Comparison of ENCODE assay signal across 1 mouse cellular context in the genomic region with DNA sequence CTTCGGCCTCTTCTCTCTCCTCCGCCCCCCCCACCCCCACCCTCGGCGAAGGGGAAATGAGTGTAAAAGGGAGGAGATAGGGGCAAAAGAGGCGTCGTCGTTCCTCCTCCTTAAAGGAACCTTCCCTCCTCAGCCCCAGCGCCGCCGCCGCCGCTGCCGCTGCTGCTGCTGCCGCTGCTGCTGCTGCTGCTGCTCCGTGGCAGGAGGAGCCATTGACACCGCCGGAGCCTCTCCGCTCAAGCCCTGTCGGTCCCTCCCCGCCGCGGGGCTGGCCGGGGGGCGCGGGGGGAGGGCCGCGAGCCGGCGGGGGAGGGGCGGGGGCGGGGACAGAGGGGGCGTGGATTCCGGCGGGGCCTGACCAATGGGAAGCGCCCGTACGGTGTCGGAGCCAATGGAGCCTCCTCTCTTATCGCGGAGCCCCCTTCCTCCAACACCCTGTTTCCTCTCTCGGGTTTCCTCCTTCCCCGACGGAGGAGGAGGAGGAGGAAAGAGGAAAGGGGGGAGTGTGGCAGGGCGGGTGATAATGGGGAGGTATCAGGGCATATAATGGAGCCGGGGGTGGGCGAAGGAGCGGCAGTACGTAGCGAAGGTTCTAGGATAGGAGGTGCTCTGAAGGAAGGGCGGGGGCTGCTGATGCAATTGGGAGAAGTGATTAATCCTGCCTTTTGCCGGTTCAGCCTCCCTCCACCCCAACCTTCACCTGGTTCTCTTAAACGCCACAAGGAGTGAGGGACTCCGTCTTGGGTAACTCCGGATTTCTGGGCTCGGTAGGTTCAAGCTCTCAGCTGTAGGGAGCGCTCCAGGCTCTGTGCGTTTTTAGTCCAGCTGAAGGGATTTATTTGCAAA.
TF ChIP-seq lines count a peak whose summit lies in the region.

No protein-coding gene starts in this region.

TF ChIP-seq in CH12.LX, 34 proteins besides CTCF, POLR2A, EP300 and RAD21 (continued from another document):
- TF ChIP-seq CHD1 (IDR thresholded peaks at IDR 0.05; ENCODE audit: low read depth, low read length) (0 out of 2 replicates have a peak, but pooled peaks have one; percentile 40), MXI1 (IDR thresholded peaks at IDR 0.05; ENCODE audit: low read depth, low read length) (peak; percentile 63; the same call in 1 of the 2 replicates), TBP (conservative IDR thresholded peaks at IDR 0.05; ENCODE audit: low read depth, low read length) (peak; percentile 93), E2F4 (IDR thresholded peaks at IDR 0.05; ENCODE audit: insufficient replicate concordance, low read depth, low read length) (0 out of 2 replicates have a peak, but pooled peaks have one; percentile 52), MAZ (IDR thresholded peaks at IDR 0.05; ENCODE audit: low read depth, low read length) (peak; percentile 97), SMC3 (IDR thresholded peaks at IDR 0.05; ENCODE audit: low read depth, low read length) (peak; percentile 53), HCFC1 (IDR thresholded peaks at IDR 0.05; ENCODE audit: low read depth, low read length) (peak; percentile 64), MEF2A (IDR thresholded peaks at IDR 0.05; ENCODE audit: borderline replicate concordance, low read depth, low read length) (peak; percentile 86), MAFK (IDR thresholded peaks at IDR 0.05; ENCODE audit: insufficient replicate concordance, low read length) (no peak), MYC (IDR thresholded peaks at IDR 0.05; ENCODE audit: low read depth, low read length) (peak; percentile 84; the same call in 1 of the 2 replicates), ELF1 (IDR thresholded peaks at IDR 0.05; ENCODE audit: low read depth, low read length) (peak; percentile 86), SIN3A (IDR thresholded peaks at IDR 0.05; ENCODE audit: low read length) (peak; percentile 88), CHD2 (IDR thresholded peaks at IDR 0.05; ENCODE audit: low read length) (peak; percentile 86), GABPA (IDR thresholded peaks at IDR 0.05; ENCODE audit: insufficient replicate concordance, low read depth, low read length) (no peak), KAT2A (IDR thresholded peaks at IDR 0.05; ENCODE audit: insufficient replicate concordance, low read length) (peak; percentile 61; the same call in 1 of the 2 replicates), ETS1 (conservative IDR thresholded peaks at IDR 0.05; ENCODE audit: low read depth, low read length) (peak; percentile 72), ZNF384 (IDR thresholded peaks at IDR 0.05; ENCODE audit: low read depth, low read length) (no peak), PAX5 (IDR thresholded peaks at IDR 0.05; ENCODE audit: low read length) (no peak), POLR2AphosphoS2 (IDR thresholded peaks at IDR 0.05; ENCODE audit: low read depth, low read length) (peak; percentile 92), IRF4 (IDR thresholded peaks at IDR 0.05; ENCODE audit: low read depth, low read length) (peak; percentile 77), BHLHE40 (IDR thresholded peaks at IDR 0.05; ENCODE audit: low read depth, low read length) (no peak), UBTF (IDR thresholded peaks at IDR 0.05; ENCODE audit: low read depth, low read length) (peak; percentile 52)
